Mouse (Mus musculus): ENCODE data around the gene Plekhh3. TPM values are rescaled to one million over a fixed set of nuclear protein-coding genes. Genes with fewer than 3 reads are reported as not detected.

Gene Plekhh3
- polyA plus RNA-seq, 1 experiment: 2.3 TPM

DNA sequence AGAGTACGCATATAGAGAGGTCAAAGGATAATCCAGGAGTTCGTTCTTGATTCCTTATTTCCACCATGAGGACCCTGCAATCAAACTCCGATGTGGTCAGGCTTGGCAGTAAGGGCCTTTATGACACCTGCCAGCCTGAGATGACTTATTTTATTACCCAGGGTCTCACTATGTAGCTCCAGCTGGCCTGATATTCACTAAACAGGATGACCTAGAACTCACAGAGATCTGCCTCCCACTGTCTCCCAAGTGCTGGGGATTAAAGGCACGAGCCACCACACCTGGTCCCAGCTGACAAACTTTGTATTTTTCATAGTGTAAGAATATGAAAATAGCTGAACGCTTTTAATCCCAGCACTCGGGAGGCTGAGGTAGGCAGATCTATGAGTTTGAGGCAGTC, 16.0 kb downstream of the Plekhh3 start:
- TF ChIP-seq GATA1 (IDR thresholded peaks at IDR 0.05; ENCODE audit: borderline replicate concordance, low read length): no peak
- TF ChIP-seq FLI1 (IDR thresholded peaks at IDR 0.05; ENCODE audit: low read length): no peak
- Histone ChIP-seq H3K4me3 (replicated peaks) (no peak overlapping the region), H3K9me3 (peaks cover 12% of the 10 kb centered on the region), H3K36me3 (replicated peaks; ENCODE audit: low read length) (no peaks in the 10 kb centered on the region), H3K27me3 (replicated peaks) (peaks cover 54% of the 10 kb centered on the region), H3K4me1 (peaks cover 8% of the 10 kb centered on the region)

GRCm38 (mm10) chr11:101154648-101155047, 16.5 kb downstream of the Plekhh3 start:
- peaks cover 53% of the 10 kb centered on the region for H3K27me3 ChIP-seq (replicated peaks)
- H3K4me1 ChIP-seq: peaks cover 8% of the 10 kb centered on the region
- H3K9me3 ChIP-seq: peaks cover 12% of the 10 kb centered on the region
- TF ChIP-seq GATA1 (IDR thresholded peaks at IDR 0.05; ENCODE audit: borderline replicate concordance, low read length) (no peak), FLI1 (IDR thresholded peaks at IDR 0.05; ENCODE audit: low read length) (no peak)
- no peak overlapping the region for H3K4me3 ChIP-seq (replicated peaks)
- H3K36me3 ChIP-seq (replicated peaks; ENCODE audit: low read length): no peaks in the 10 kb centered on the region

DNA sequence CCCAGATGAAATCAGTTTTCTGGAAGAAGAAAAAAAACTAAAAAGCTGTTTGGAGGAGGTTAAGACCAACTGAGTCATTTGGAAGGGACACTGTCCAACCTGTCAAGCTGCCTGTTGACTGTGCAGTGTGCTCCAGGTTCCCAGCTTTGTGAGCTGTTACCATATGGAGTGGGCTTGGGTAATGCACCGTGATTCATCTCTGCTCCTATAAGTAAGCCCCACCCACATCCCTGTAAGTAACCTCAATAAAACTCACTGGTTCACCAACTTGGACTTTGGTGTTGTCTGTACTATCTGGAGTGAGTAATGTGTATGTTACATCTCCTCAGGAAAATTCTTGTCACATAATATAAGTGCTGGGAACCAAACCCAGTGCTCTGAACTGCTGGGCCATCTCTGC, 18.3 kb downstream of the Plekhh3 start:
- no peak for TF ChIP-seq GATA1 (IDR thresholded peaks at IDR 0.05; ENCODE audit: borderline replicate concordance, low read length)
- TF ChIP-seq FLI1 (IDR thresholded peaks at IDR 0.05; ENCODE audit: low read length): no peak
- H3K4me3 ChIP-seq (replicated peaks): no peak overlapping the region
- peaks cover 8% of the 10 kb centered on the region for H3K4me1 ChIP-seq

GRCm38 (mm10) chr11:101151063-101151462, 20.1 kb downstream of the Plekhh3 start:
- no peak for TF ChIP-seq FLI1 (IDR thresholded peaks at IDR 0.05; ENCODE audit: low read length)
- TF ChIP-seq GATA1 (IDR thresholded peaks at IDR 0.05; ENCODE audit: borderline replicate concordance, low read length): no peak
- Histone ChIP-seq H3K4me1 (peaks cover 9% of the 10 kb centered on the region), H3K36me3 (replicated peaks; ENCODE audit: low read length) (no peaks in the 10 kb centered on the region), H3K9me3 (peaks cover 5% of the 10 kb centered on the region; the same call in 1 of the 2 replicates), H3K27me3 (replicated peaks) (peaks cover 40% of the 10 kb centered on the region), H3K4me3 (replicated peaks) (no peak overlapping the region)

More for the DNA sequence above, 18.3 kb downstream of the Plekhh3 start:
- Histone ChIP-seq H3K9me3 (peaks cover 5% of the 10 kb centered on the region; the same call in 1 of the 2 replicates), H3K36me3 (replicated peaks; ENCODE audit: low read length) (no peaks in the 10 kb centered on the region), H3K27me3 (replicated peaks) (peaks cover 50% of the 10 kb centered on the region)

GRCm38 (mm10) chr11:101149178-101150105, 21.7 kb downstream of the Plekhh3 start:
- no peak for TF ChIP-seq FLI1 (IDR thresholded peaks at IDR 0.05; ENCODE audit: low read length)
- TF ChIP-seq GATA1 (IDR thresholded peaks at IDR 0.05; ENCODE audit: borderline replicate concordance, low read length): no peak
- peaks cover 26% of the 10 kb centered on the region for H3K27me3 ChIP-seq (replicated peaks)
- peaks cover 5% of the 10 kb centered on the region; the same call in 1 of the 2 replicates for H3K9me3 ChIP-seq
- peaks cover 2% of the 10 kb centered on the region; the same call in 1 of the 2 replicates for H3K4me1 ChIP-seq
- H3K36me3 ChIP-seq (replicated peaks; ENCODE audit: low read length): no peaks in the 10 kb centered on the region
- H3K4me3 ChIP-seq (replicated peaks): no peak overlapping the region

DNA sequence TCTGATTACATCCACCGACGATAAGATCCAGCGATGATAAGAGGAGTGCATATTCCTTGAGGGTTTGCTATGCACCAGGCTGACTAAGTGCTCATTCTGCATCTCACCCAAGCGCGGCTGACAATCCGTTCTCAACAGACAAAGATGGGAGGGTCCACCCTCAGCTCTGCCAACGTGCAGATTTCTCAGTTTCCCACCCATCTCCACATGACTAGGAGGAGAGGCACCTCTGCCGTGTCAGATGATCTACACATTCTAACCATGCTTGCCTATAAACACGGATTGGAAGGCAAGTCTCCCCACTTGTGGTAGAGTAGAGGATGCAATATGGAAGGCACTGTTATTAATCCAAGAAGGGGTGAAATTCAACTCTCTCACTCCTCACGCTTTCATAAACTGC, 22.4 kb downstream of the Plekhh3 start:
- Histone ChIP-seq H3K4me3 (replicated peaks) (no peak overlapping the region), H3K4me1 (peaks cover 6% of the 10 kb centered on the region), H3K9me3 (peaks cover 5% of the 10 kb centered on the region; the same call in 1 of the 2 replicates), H3K27me3 (replicated peaks) (peaks cover 26% of the 10 kb centered on the region), H3K36me3 (replicated peaks; ENCODE audit: low read length) (no peaks in the 10 kb centered on the region)
- no peak for TF ChIP-seq FLI1 (IDR thresholded peaks at IDR 0.05; ENCODE audit: low read length)
- TF ChIP-seq GATA1 (IDR thresholded peaks at IDR 0.05; ENCODE audit: borderline replicate concordance, low read length): no peak

DNA sequence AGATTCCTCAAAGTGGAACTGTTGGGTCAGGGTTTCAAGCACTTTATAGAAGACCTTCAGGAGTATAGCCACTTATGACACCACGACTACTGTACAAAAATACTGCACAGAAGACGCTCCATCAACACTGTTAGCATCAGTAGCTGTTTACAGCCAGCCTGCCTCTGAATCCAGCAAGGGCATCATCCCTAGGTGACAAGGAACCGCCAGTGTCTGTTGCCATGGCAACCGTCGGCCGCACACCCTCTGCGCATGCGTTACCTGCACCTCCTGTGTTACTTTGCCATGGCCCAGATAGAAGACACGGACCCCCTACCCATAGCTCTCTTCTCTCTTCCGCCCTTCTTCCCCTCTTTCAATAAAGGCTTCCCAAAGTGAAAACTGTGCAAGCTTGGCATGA, 24.8 kb downstream of the Plekhh3 start:
- no peaks in the 10 kb centered on the region for H3K9me3 ChIP-seq
- H3K4me3 ChIP-seq (replicated peaks): no peak overlapping the region
- H3K36me3 ChIP-seq (replicated peaks; ENCODE audit: low read length): no peaks in the 10 kb centered on the region
- H3K27me3 ChIP-seq (replicated peaks): peaks cover 28% of the 10 kb centered on the region
- TF ChIP-seq FLI1 (IDR thresholded peaks at IDR 0.05; ENCODE audit: low read length) (no peak), GATA1 (IDR thresholded peaks at IDR 0.05; ENCODE audit: borderline replicate concordance, low read length) (no peak)
- H3K4me1 ChIP-seq: peaks cover 10% of the 10 kb centered on the region

- Histone ChIP-seq H3K4me3 (replicated peaks) (peak overlapping the region; percentile 88), H3K27me3 (replicated peaks) (peaks cover 40% of the 10 kb centered on the region), H3K9me3 (no peaks in the 10 kb centered on the region), H3K4me1 (peaks cover 19% of the 10 kb centered on the region), H3K36me3 (replicated peaks; ENCODE audit: low read length) (no peaks in the 10 kb centered on the region)
- no peak for TF ChIP-seq FLI1 (IDR thresholded peaks at IDR 0.05; ENCODE audit: low read length)
- no peak for TF ChIP-seq GATA1 (IDR thresholded peaks at IDR 0.05; ENCODE audit: borderline replicate concordance, low read length)
Observed at GRCm38 (mm10) chr11:101143338-101144225, 27.6 kb downstream of the Plekhh3 start.

DNA sequence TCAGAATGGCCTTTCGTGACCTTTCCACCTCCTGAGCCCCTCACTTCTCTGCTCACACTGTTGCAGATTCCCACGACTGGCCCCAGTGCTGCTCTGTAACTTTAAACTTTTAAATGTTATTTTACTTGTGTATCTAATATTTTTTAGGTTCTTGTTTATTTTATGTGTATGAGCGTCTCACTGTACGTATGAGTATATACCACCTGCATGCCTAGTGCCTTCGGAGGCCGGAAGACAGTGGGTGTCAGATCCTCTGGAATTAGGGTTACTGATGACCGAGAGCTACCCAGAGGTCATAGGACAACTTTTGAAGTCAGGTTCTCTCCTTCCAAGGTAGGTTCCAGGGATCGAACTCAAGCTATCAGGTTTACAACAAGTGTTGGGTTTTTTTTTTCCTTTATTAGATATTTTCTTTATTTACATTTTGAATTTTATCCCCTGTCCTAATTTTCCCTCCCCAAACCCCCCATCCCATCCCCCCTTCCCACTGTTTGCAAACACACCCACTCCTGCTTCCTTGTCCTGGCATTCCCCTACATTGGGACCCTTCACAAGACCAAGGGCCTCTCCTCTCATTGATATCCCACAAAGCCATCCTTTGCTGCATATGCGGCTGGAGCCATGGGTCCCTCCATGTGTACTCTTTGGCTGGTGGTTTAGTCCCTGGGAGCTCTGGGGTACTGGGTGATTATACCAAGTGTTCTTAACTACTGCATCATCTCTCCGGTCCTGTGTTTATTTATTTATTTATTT, 28.8 kb downstream of the Plekhh3 start:
- Histone ChIP-seq H3K4me1 (peaks cover 22% of the 10 kb centered on the region), H3K4me3 (replicated peaks) (no peak overlapping the region), H3K36me3 (replicated peaks; ENCODE audit: low read length) (no peaks in the 10 kb centered on the region), H3K9me3 (no peaks in the 10 kb centered on the region), H3K27me3 (replicated peaks) (peaks cover 41% of the 10 kb centered on the region)
- no peak for TF ChIP-seq GATA1 (IDR thresholded peaks at IDR 0.05; ENCODE audit: borderline replicate concordance, low read length)
- no peak for TF ChIP-seq FLI1 (IDR thresholded peaks at IDR 0.05; ENCODE audit: low read length)
